Comparison of ENCODE assay signal across 16 mouse cellular contexts in genomic region chr2:93719792-93720675, GRCm38 (mm10).
DNase-seq lines count a peak whose midpoint lies in the region; ATAC-seq and TF ChIP-seq lines count a peak whose summit lies in the region.
"Had no signal": no experiment of that assay in that cellular context is flagged by ENCODE, and none has a peak within 500 bp of the region (broad histone marks: within the 10 kb centered on the region; RNA-seq: fewer than 3 reads in every experiment).

No protein-coding gene starts in this region.

- no peak overlapping the region for H3K9ac ChIP-seq in hindbrain, embryonic 13.5 days
- H3K9ac ChIP-seq in lung, embryonic 14.5 days, result no peak overlapping the region
- peak overlapping the region; percentile 8; the same call in 1 of the 2 replicates for H3K9ac ChIP-seq in embryonic facial prominence, embryonic 14.5 days (ENCODE audit: low read depth, low read length)
- H3K9ac ChIP-seq: embryonic facial prominence, embryonic 12.5 days; forebrain, embryonic 12.5 days; heart, embryonic 15.5 days; midbrain, embryonic 12.5 days had no signal

- H3K36me3 ChIP-seq in hindbrain, embryonic 13.5 days, result peaks cover 29% of the 10 kb centered on the region
- H3K36me3 ChIP-seq in hindbrain, embryonic 10.5 days, result peaks cover 14% of the 10 kb centered on the region; the same call in 1 of the 2 replicates
- H3K36me3 ChIP-seq in lung, embryonic 14.5 days (ENCODE audit: insufficient read depth), result no peaks in the 10 kb centered on the region; the same call in 1 of the 2 replicates
- peaks cover 25% of the 10 kb centered on the region for H3K36me3 ChIP-seq in embryonic facial prominence, embryonic 14.5 days (ENCODE audit: control insufficient read depth, insufficient read depth, low read length)

- DNase-seq in hindbrain, embryonic 10.5 days (ENCODE audit: low spot score), result no peak
- DNase-seq in lung, embryonic 14.5 days, result peak; percentile 67
- DNase-seq in lung, postnatal 36 days, result no peak
- peak; percentile 45 for DNase-seq in cerebellum, adult 9-10 months
- peak; percentile 43 for DNase-seq in embryonic facial prominence, embryonic 14.5 days (ENCODE audit: low spot score)
- no peak for DNase-seq in retina, postnatal 1 day
- no peak for DNase-seq in frontal cortex, postnatal 36 days (ENCODE audit: low spot score in 2 of 2)
- DNase-seq: adrenal gland, postnatal 14 days; thymus, postnatal 4 days had no signal

- H3K4me1 ChIP-seq in hindbrain, embryonic 13.5 days (replicated peaks), result peaks cover 23% of the 10 kb centered on the region
- H3K4me1 ChIP-seq in hindbrain, embryonic 10.5 days (replicated peaks), result peaks cover 17% of the 10 kb centered on the region
- H3K4me1 ChIP-seq in lung, embryonic 14.5 days (ENCODE audit: insufficient read depth), result peaks cover 8% of the 10 kb centered on the region; the same call in 1 of the 2 replicates
- H3K4me1 ChIP-seq in embryonic facial prominence, embryonic 14.5 days (ENCODE audit: control insufficient read depth, insufficient read depth, low read length), result peaks cover 10% of the 10 kb centered on the region
- H3K4me1 ChIP-seq: forebrain, embryonic 12.5 days; midbrain, embryonic 12.5 days had no signal

- no peaks in the 10 kb centered on the region for H3K27me3 ChIP-seq in hindbrain, embryonic 13.5 days
- no peaks in the 10 kb centered on the region for H3K27me3 ChIP-seq in hindbrain, embryonic 10.5 days (ENCODE audit: insufficient read depth, poor library complexity, severe bottlenecking)
- H3K27me3 ChIP-seq in lung, embryonic 14.5 days (ENCODE audit: insufficient read depth, low read length), result no peaks in the 10 kb centered on the region
- no peaks in the 10 kb centered on the region for H3K27me3 ChIP-seq in embryonic facial prominence, embryonic 14.5 days (replicated peaks; ENCODE audit: control insufficient read depth, insufficient read depth, low read length)
- H3K27me3 ChIP-seq: embryonic facial prominence, embryonic 12.5 days; forebrain, embryonic 12.5 days; heart, embryonic 15.5 days; midbrain, embryonic 12.5 days had no signal

- WGBS in hindbrain, embryonic 13.5 days, result 60% methylated on average over 9 of the region's 9 CpGs
- WGBS in hindbrain, embryonic 10.5 days, result 75% methylated on average over 9 of the region's 9 CpGs
- 39% methylated on average over 9 of the region's 9 CpGs for whole genome bisulfite sequencing in lung, embryonic 14.5 days
- 44% methylated on average over 9 of the region's 9 CpGs for WGBS in embryonic facial prominence, embryonic 14.5 days

- no peak overlapping the region for H3K4me2 ChIP-seq in hindbrain, embryonic 13.5 days
- H3K4me2 ChIP-seq in lung, embryonic 14.5 days, result no peak overlapping the region
- no peak overlapping the region for H3K4me2 ChIP-seq in embryonic facial prominence, embryonic 14.5 days (ENCODE audit: low read depth, low read length)
- H3K4me2 ChIP-seq: embryonic facial prominence, embryonic 12.5 days; forebrain, embryonic 12.5 days; heart, embryonic 15.5 days; midbrain, embryonic 12.5 days had no signal

- no peak for TF ChIP-seq CTCF in lung, embryonic 14.5 days (IDR thresholded peaks at IDR 0.05; ENCODE audit: low read depth)

- no peak overlapping the region for H3K4me3 ChIP-seq in hindbrain, embryonic 13.5 days
- H3K4me3 ChIP-seq in hindbrain, embryonic 10.5 days, result no peak overlapping the region
- H3K4me3 ChIP-seq in lung, embryonic 14.5 days (ENCODE audit: low read depth, low read length), result no peak overlapping the region
- no peak overlapping the region for H3K4me3 ChIP-seq in embryonic facial prominence, embryonic 14.5 days (ENCODE audit: low read depth, low read length)
- H3K4me3 ChIP-seq: embryonic facial prominence, embryonic 12.5 days; forebrain, embryonic 12.5 days; heart, embryonic 15.5 days; midbrain, embryonic 12.5 days had no signal

- peak overlapping the region; percentile 67 for H3K27ac ChIP-seq in hindbrain, embryonic 13.5 days
- H3K27ac ChIP-seq in hindbrain, embryonic 10.5 days, result no peak overlapping the region
- peak overlapping the region; percentile 15; the same call in 1 of the 2 replicates for H3K27ac ChIP-seq in lung, embryonic 14.5 days (ENCODE audit: low read depth)
- peak overlapping the region; percentile 28; the same call in 1 of the 2 replicates for H3K27ac ChIP-seq in embryonic facial prominence, embryonic 14.5 days (replicated peaks; ENCODE audit: low read depth, low read length)
- H3K27ac ChIP-seq: embryonic facial prominence, embryonic 12.5 days; forebrain, embryonic 12.5 days; heart, embryonic 15.5 days; midbrain, embryonic 12.5 days had no signal

- ATAC-seq in hindbrain, embryonic 13.5 days (ENCODE audit: low FRiP score), result no peak
- peak; percentile 53; the same call in 1 of the 2 replicates for ATAC-seq in lung, embryonic 14.5 days (ENCODE audit: insufficient read depth)
- no peak for ATAC-seq in embryonic facial prominence, embryonic 14.5 days (ENCODE audit: low read depth)
- ATAC-seq: CD4-positive, CD25-positive, alpha-beta regulatory T cell, adult 4 months; inflammation-experienced regulatory T-cells, adult 6 months had no signal

- H3K9me3 ChIP-seq in hindbrain, embryonic 13.5 days, result peaks cover 2% of the 10 kb centered on the region; the same call in 1 of the 2 replicates
- peaks cover 4% of the 10 kb centered on the region for H3K9me3 ChIP-seq in hindbrain, embryonic 10.5 days
- no peaks in the 10 kb centered on the region for H3K9me3 ChIP-seq in lung, embryonic 14.5 days (ENCODE audit: low read depth, low read length)
- no peaks in the 10 kb centered on the region for H3K9me3 ChIP-seq in embryonic facial prominence, embryonic 14.5 days (ENCODE audit: control insufficient read depth, low read length)
- H3K9me3 ChIP-seq: forebrain, embryonic 12.5 days; heart, embryonic 15.5 days had no signal

Comparison
In these comparisons a context has a peak if more than half of its experiments do, and no peak if none do; other contexts are left out.
1. DNase-seq: peak in lung, embryonic 14.5 days (single experiment), cerebellum, adult 9-10 months (single experiment) and embryonic facial prominence, embryonic 14.5 days (single experiment); none in hindbrain, embryonic 10.5 days (single experiment), lung, postnatal 36 days (single experiment), retina, postnatal 1 day (single experiment) and frontal cortex, postnatal 36 days (0 of 2).